Mouse (Mus musculus) intestine, embryonic 16.5 days (tissue): ENCODE data around the gene Prss34. TPM values are rescaled to one million over a fixed set of nuclear protein-coding genes. Genes with fewer than 3 reads are reported as not detected.

Source experiments
- ATAC-seq: fragments of 200-750 bp; cut with Nextera tagmentation; 2 replicates; pipeline ENCODE4 v1.8.0; 2017; ENCODE audit warnings: moderate TSS enrichment, moderate library complexity
- H3K27ac ChIP-seq: fragments of 300-500 bp; sonication (generic); 2 replicates; pipeline ENCODE4 v1.5.1; 2014; ENCODE audit warnings: mild to moderate bottlenecking, low read length
- H3K27me3 ChIP-seq: fragments of 300-500 bp; sonication (generic); replicated peaks from 2 replicates; pipeline ENCODE4 v1.6.1; 2014; ENCODE audit warnings: low read length, control low read depth, mixed read lengths; ENCODE audit not compliant: control insufficient read depth, insufficient read depth
- H3K36me3 ChIP-seq: fragments of 300-500 bp; sonication (generic); 2 replicates; pipeline ENCODE4 v1.6.1; 2014; ENCODE audit warnings: low read length, control low read depth; ENCODE audit not compliant: control insufficient read depth, insufficient read depth
- H3K4me1 ChIP-seq: fragments of 300-500 bp; sonication (generic); 2 replicates; pipeline ENCODE4 v1.6.1; 2014; ENCODE audit warnings: low read length, control low read depth, mixed read lengths; ENCODE audit not compliant: control insufficient read depth, insufficient read depth
- H3K4me2 ChIP-seq: fragments of 300-500 bp; sonication (generic); 2 replicates; pipeline ENCODE4 v1.6.1; 2014; ENCODE audit warnings: low read depth, low read length, control low read depth
- H3K4me3 ChIP-seq: fragments of 300-500 bp; sonication (generic); 2 replicates; pipeline ENCODE4 v1.5.1; 2014; ENCODE audit warnings: mild to moderate bottlenecking, low read length
- H3K9ac ChIP-seq: fragments of 300-500 bp; sonication (generic); 2 replicates; pipeline ENCODE4 v1.6.1; 2014; ENCODE audit warnings: low read depth, low read length
- H3K9me3 ChIP-seq: fragments of 300-500 bp; sonication (generic); 2 replicates; pipeline ENCODE4 v1.6.1; 2016; ENCODE audit warnings: low read length, control low read depth; ENCODE audit not compliant: control insufficient read depth
- WGBS: fragments of 180-500 bp; shearing (Covaris S2); extraction: QIAGEN DNeasy Blood & Tissue Kit; methylation state at CpG from one replicate; pipeline ENCODE4 v1.1.7; 2014; 5-methylcytosine and 5-hydroxymethylcytosine counted together
- polyA plus RNA-seq: library from polyadenylated mRNA; unstranded; fragments of >200 nt; fragmentation: Nextera tagmentation; extraction: Ambion mirVana; gene quantifications from 2 replicates; pipeline ENCODE4 v1.2.1, GENCODE M21; 2015

Gene Prss34
- polyA plus RNA-seq, 1 experiment from 2014 or later: 0.39 TPM

DNA sequence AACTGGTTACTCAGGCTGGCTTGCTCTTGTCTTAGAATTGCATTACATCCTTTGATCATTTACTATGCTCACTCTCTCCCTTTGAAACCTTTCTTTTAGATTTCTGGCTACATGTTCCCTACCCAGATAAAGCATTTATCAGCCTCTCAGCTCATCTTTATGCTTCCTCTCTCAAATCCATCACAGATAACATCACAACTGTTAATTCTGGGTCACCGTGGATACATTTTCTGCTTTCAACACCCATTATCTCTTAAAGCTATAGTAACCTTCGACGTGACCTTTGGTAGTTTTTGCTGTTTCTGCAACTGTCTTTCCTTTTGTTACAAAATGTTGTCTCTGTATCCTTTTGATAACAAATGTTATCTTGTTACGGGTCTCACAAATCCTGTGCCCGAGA lies 4.7 kb upstream of the Prss34 start:
- Histone ChIP-seq H3K4me1 (no peaks in the 10 kb centered on the region), H3K27me3 (no peaks in the 10 kb centered on the region), H3K9ac (no peak overlapping the region), H3K9me3 (no peaks in the 10 kb centered on the region), H3K4me2 (no peak overlapping the region), H3K27ac (no peak overlapping the region), H3K4me3 (no peak overlapping the region), H3K36me3 (no peaks in the 10 kb centered on the region)
- ATAC-seq: no peak
- 69% methylated on average over 5 of the region's 5 CpGs for WGBS

DNA sequence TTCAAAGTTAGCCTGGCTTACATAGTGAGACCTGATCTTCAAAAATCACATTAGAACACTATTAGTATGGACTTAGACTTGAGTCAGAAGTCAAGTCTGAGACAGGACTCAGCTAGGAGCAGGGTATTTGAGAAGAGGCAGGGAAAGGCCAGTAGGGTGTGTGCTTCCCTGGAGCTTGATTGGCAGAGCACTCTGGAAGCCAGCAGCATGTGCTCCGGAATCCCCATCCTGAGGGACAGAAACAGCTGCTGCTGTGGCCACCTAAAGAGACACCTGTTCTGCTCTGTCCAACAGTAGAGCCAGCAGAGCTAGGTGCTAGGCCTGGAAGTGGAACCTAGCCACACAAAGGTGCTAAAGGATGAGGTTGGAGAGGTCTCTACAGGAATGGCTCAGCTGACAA lies 4.1 kb upstream of the Prss34 start:
- ATAC-seq: no peak
- Histone ChIP-seq H3K27me3 (no peaks in the 10 kb centered on the region), H3K4me3 (no peak overlapping the region), H3K4me2 (no peak overlapping the region), H3K36me3 (no peaks in the 10 kb centered on the region), H3K9ac (no peak overlapping the region), H3K9me3 (no peaks in the 10 kb centered on the region), H3K4me1 (no peaks in the 10 kb centered on the region), H3K27ac (no peak overlapping the region)
- WGBS: 70% methylated on average over 1 of the region's 1 CpGs

DNA sequence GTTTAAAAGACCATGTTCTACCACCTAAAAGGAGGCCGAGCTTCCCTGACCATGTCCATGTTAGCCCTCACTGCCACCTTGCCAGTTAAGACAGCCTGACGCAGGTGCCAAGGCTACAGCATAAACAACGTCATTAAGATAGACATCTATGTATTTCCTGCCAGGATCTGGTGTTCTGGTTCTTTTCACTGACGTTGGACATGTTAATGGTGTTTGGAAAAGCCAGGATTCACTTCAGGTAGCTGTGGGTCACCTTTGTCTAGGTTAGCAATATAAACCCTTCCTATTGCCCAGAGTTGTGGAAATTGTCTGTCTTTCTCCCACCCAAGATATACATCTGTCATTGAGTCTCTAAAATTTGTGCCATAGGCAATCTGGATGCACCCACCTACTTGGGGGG lies 10.2 kb downstream of the Prss34 start, which contains the start of gene Prss28:
Prss28 (plus strand) TSS at position 301 of the 400 bp plus-strand sequence.
- no peaks in the 10 kb centered on the region for H3K4me1 ChIP-seq
- no peak for ATAC-seq
- H3K27me3 ChIP-seq: no peaks in the 10 kb centered on the region
- H3K4me3 ChIP-seq: no peak within 1 kb of the TSS
- H3K27ac ChIP-seq: no peak within 1 kb of the TSS
- H3K36me3 ChIP-seq: no peaks in the 10 kb centered on the region
- H3K9me3 ChIP-seq: no peaks in the 10 kb centered on the region
- no peak within 1 kb of the TSS for H3K4me2 ChIP-seq
- no peak within 1 kb of the TSS for H3K9ac ChIP-seq
- 47% methylated on average over 4 of the region's 4 CpGs for WGBS

DNA sequence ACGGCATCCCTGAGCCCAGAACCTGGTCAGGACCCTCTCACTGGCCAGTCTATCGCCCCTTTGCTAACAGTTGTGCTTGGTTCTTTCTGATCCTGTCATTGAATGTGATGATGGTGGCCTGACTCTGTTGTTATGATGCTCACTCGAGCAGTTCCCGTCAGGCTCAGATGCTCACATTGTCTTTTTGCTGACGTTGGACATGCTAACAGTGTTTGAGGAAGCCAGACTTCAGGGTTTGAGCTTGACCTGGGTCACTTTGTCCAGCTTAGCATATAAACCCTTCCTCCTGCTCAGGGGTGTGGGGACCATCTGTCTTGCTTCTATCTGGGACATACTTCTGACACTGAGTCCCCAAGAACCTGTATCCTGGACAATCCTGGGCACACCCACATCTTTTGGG lies 20.2 kb downstream of the Prss34 start, which contains the start of gene Prss29:
Prss29 (plus strand) TSS at position 301 of the 400 bp plus-strand sequence.
- Histone ChIP-seq H3K27ac (no peak within 1 kb of the TSS), H3K4me3 (no peak within 1 kb of the TSS), H3K36me3 (no peaks in the 10 kb centered on the region), H3K9ac (no peak within 1 kb of the TSS), H3K4me1 (no peaks in the 10 kb centered on the region), H3K27me3 (no peaks in the 10 kb centered on the region), H3K9me3 (no peaks in the 10 kb centered on the region), H3K4me2 (no peak within 1 kb of the TSS)
- 69% methylated on average over 5 of the region's 5 CpGs for WGBS
- ATAC-seq: no peak

DNA sequence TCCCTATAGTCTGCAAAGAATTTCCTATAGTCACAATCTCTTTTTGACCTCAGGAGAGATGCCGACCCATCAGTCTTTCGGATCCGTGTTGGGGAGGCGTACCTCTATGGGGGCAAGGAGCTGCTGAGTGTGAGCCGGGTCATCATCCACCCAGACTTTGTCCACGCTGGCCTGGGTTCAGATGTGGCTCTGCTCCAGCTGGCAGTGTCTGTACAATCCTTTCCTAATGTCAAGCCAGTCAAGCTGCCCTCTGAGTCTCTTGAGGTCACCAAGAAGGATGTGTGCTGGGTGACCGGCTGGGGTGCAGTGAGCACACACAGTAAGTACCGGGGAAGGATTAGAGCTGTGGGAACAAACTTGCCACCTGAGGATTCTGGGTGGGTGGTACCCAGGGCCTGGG lies 22.6 kb downstream of the Prss34 start:
- Histone ChIP-seq H3K27ac (no peak overlapping the region), H3K4me2 (no peak overlapping the region), H3K4me3 (no peak overlapping the region), H3K9ac (no peak overlapping the region), H3K9me3 (no peaks in the 10 kb centered on the region), H3K36me3 (no peaks in the 10 kb centered on the region), H3K4me1 (no peaks in the 10 kb centered on the region), H3K27me3 (no peaks in the 10 kb centered on the region)
- WGBS: 88% methylated on average over 8 of the region's 8 CpGs
- ATAC-seq: no peak

DNA sequence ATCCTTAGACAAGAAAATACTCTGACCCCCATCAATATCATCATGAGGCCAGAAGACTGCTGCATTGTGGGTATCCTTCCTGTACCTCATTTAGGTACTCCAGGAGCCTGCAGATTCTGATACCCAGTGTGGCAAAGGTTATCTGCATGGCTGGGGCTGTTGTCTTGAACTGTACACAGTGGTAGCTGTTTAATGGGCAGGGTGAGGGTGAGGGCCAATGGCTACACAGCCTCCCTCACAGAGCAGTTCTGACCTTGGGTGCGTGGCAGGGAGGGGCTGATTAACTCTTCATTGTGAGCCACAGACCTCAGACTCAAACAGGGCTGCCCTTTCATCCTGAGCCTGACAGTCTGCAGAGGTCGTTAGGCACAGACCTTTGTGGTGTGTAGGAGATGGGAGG lies 24.7 kb downstream of the Prss34 start:
- Histone ChIP-seq H3K27me3 (no peaks in the 10 kb centered on the region), H3K36me3 (no peaks in the 10 kb centered on the region), H3K27ac (no peak overlapping the region), H3K4me2 (no peak overlapping the region), H3K9ac (no peak overlapping the region), H3K4me1 (no peaks in the 10 kb centered on the region), H3K9me3 (no peaks in the 10 kb centered on the region), H3K4me3 (no peak overlapping the region)
- ATAC-seq: no peak
- WGBS: 20% methylated on average over 2 of the region's 2 CpGs

DNA sequence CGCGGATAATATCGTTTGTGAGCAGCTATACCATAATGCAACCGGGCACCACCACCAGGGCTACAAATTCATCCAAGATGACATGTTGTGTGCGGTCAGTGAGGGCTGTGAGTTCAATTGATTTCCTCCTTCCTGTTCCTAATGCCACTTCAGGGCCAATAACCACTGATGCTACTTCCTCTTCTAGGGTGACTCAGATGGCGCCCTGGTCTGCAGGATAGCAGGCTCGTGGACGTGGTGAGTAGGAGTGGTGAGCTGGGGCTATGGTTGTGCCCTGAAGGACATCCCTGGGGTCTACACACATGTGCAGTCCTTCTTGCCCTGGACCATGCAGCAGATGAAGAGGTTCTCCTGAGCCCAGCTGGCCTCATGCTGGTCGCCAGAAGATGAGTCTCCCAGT lies 34.1 kb downstream of the Prss34 start:
- ATAC-seq: no peak
- no peak overlapping the region for H3K4me2 ChIP-seq
- no peaks in the 10 kb centered on the region for H3K4me1 ChIP-seq
- H3K9ac ChIP-seq: no peak overlapping the region
- H3K27me3 ChIP-seq: no peaks in the 10 kb centered on the region
- 80% methylated on average over 9 of the region's 9 CpGs for WGBS
- no peaks in the 10 kb centered on the region for H3K36me3 ChIP-seq
- H3K4me3 ChIP-seq: no peak overlapping the region
- H3K9me3 ChIP-seq: no peaks in the 10 kb centered on the region
- H3K27ac ChIP-seq: no peak overlapping the region

DNA sequence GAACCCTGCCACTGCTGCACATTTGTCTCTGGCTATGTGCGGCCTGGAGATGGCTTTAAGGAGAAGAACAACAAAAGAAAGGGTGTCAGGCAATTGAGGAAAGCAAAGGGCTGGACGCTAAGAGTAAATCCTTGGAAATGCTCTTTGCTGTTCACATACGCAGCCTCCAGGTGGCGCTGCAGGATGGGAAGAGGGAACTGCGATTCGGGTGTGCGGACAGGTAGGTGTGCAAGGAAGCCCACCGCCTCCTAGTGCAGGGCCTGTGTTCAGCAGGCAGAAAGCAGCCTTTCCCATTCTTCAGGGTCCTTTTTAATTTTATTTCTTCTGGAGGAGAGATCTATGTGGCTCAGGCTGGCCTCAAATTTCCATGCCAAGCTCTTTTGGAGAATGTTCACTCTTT lies 35.7 kb downstream of the Prss34 start:
- Histone ChIP-seq H3K27me3 (no peaks in the 10 kb centered on the region), H3K4me2 (no peak overlapping the region), H3K9ac (no peak overlapping the region), H3K4me1 (no peaks in the 10 kb centered on the region), H3K4me3 (no peak overlapping the region), H3K27ac (no peak overlapping the region), H3K9me3 (no peaks in the 10 kb centered on the region), H3K36me3 (no peaks in the 10 kb centered on the region)
- ATAC-seq: no peak
- 3% methylated on average over 8 of the region's 8 CpGs for WGBS

DNA sequence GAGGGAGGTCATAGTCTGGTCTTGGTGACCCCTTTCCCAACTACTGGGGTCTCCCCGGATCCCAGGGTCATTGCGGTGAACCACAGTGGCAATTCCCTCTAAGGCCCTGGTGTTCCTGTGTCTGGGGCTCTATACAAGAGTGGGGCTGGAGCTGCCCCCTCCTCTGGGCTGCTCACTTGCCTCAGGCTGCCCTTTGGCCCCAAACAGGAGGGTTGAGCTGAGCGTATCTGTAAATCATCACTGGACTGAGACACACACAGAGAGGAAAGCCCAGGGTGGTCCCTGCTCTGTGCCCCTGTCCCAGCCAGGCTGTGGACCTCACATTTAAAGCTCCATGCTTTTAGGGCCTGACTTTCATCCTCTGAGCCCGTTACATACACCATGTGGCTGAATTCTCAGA lies 40.0 kb downstream of the Prss34 start:
- Histone ChIP-seq H3K9ac (no peak overlapping the region), H3K4me3 (no peak overlapping the region), H3K9me3 (no peaks in the 10 kb centered on the region), H3K4me2 (no peak overlapping the region), H3K27me3 (no peaks in the 10 kb centered on the region), H3K27ac (no peak overlapping the region), H3K36me3 (no peaks in the 10 kb centered on the region), H3K4me1 (no peaks in the 10 kb centered on the region)
- WGBS: 70% methylated on average over 4 of the region's 4 CpGs
- ATAC-seq: no peak

DNA sequence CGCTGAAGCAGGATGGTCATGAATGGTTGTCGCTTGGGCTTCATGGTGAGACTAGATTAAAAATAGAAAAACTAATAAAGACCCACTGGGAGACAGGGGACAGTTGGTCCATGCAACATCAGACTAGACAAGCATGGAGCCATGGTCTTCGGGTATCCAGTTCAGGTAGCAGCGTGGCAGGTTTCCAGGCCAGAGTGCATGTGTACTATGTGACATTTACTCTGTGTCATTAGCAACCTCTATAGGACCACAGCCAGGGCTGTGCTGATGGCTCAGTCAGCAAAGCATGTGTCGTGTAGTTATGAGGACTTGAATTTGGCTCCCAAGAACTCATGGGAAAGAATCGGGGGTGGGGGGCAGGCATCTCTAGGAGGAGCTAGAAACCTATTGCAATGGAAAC lies 41.8 kb downstream of the Prss34 start:
- no peak for ATAC-seq
- H3K4me1 ChIP-seq: no peaks in the 10 kb centered on the region
- 83% methylated on average over 6 of the region's 6 CpGs for whole genome bisulfite sequencing
- no peak overlapping the region for H3K4me2 ChIP-seq
- no peaks in the 10 kb centered on the region for H3K27me3 ChIP-seq
- no peaks in the 10 kb centered on the region for H3K36me3 ChIP-seq
- no peaks in the 10 kb centered on the region for H3K9me3 ChIP-seq
- H3K4me3 ChIP-seq: no peak overlapping the region
- H3K27ac ChIP-seq: no peak overlapping the region
- H3K9ac ChIP-seq: no peak overlapping the region
